Mouse (Mus musculus): ENCODE results near the gene Pam. TPM values are rescaled to one million over a fixed set of nuclear protein-coding genes. Genes with fewer than 3 reads are reported as not detected.

Pam gene
- total and polyA plus RNA-seq, 3 experiments, result not detected

GRCm38 (mm10) chr1:97929415-97930028, 165.9 kb downstream of the Pam start:
- Histone ChIP-seq H3K79me2 (ENCODE audit: control insufficient read depth, insufficient read depth, low read length, poor library complexity) (no peaks in the 10 kb centered on the region), H3K4me3 (ENCODE audit: control insufficient read depth in 1 of 2, insufficient read depth in 1 of 2, low read depth in 2 of 2, low read length in 2 of 2) (no peak overlapping the region), H3K9ac (ENCODE audit: control insufficient read depth, low read depth, low read length, poor library complexity, severe bottlenecking) (no peak overlapping the region), H3K9me3 (replicated peaks; ENCODE audit: insufficient read depth, low read length) (no peaks in the 10 kb centered on the region), H3K4me1 (ENCODE audit: control insufficient read depth in 1 of 2, insufficient read depth in 2 of 2, low read length in 2 of 2) (no peaks in the 10 kb centered on the region), H3K27me3 (ENCODE audit: control insufficient read depth in 1 of 2, insufficient read depth in 2 of 2, low read length in 2 of 2) (no peaks in the 10 kb centered on the region), H3K36me3 (ENCODE audit: control insufficient read depth in 1 of 2, insufficient read depth in 2 of 2, low read length in 2 of 2) (no peaks in the 10 kb centered on the region), H3K27ac (ENCODE audit: control insufficient read depth, low read depth, low read length) (no peak overlapping the region)
- TF ChIP-seq POLR2A (IDR thresholded peaks at IDR 0.05; ENCODE audit: control insufficient read depth in 1 of 2, insufficient read depth in 1 of 2, low read depth in 1 of 2, low read length in 2 of 2, poor library complexity in 1 of 2), result no peak
- TF ChIP-seq NRF1 (IDR thresholded peaks at IDR 0.05; ENCODE audit: insufficient read depth, low read depth, low read length, poor library complexity, severe bottlenecking), result no peak
- TF ChIP-seq UBTF (IDR thresholded peaks at IDR 0.05; ENCODE audit: borderline replicate concordance, insufficient read depth, low read depth, low read length), result no peak
- TF ChIP-seq TBP (IDR thresholded peaks at IDR 0.05; ENCODE audit: low read depth, low read length), result no peak
- DNase-seq (ENCODE audit: low read depth, low spot score), result no peak

- H3K4me3 ChIP-seq (ENCODE audit: control insufficient read depth in 1 of 2, insufficient read depth in 1 of 2, low read depth in 2 of 2, low read length in 2 of 2), result no peak overlapping the region
- no peak overlapping the region for H3K9ac ChIP-seq (ENCODE audit: control insufficient read depth, low read depth, low read length, poor library complexity, severe bottlenecking)
- H3K36me3 ChIP-seq (ENCODE audit: control insufficient read depth in 1 of 2, insufficient read depth in 2 of 2, low read length in 2 of 2), result no peaks in the 10 kb centered on the region
- no peaks in the 10 kb centered on the region for H3K79me2 ChIP-seq (ENCODE audit: control insufficient read depth, insufficient read depth, low read length, poor library complexity)
- H3K9me3 ChIP-seq (replicated peaks; ENCODE audit: insufficient read depth, low read length), result no peaks in the 10 kb centered on the region
- H3K4me1 ChIP-seq (ENCODE audit: control insufficient read depth in 1 of 2, insufficient read depth in 2 of 2, low read length in 2 of 2), result no peaks in the 10 kb centered on the region
- no peak overlapping the region for H3K27ac ChIP-seq (ENCODE audit: control insufficient read depth, low read depth, low read length)
- H3K27me3 ChIP-seq (ENCODE audit: control insufficient read depth in 1 of 2, insufficient read depth in 2 of 2, low read length in 2 of 2), result no peaks in the 10 kb centered on the region
- no peak for DNase-seq (ENCODE audit: low read depth, low spot score)
- TF ChIP-seq USF2 (IDR thresholded peaks at IDR 0.05; ENCODE audit: borderline replicate concordance in 1 of 2, insufficient read depth in 1 of 2, low read depth in 1 of 2, low read length in 2 of 2) (no peak), POLR2AphosphoS2 (IDR thresholded peaks at IDR 0.05; ENCODE audit: low read length) (no peak), GABPA (IDR thresholded peaks at IDR 0.05; ENCODE audit: low read depth, low read length) (no peak), MYC (IDR thresholded peaks at IDR 0.05; ENCODE audit: low read depth, low read length) (no peak), MAZ (IDR thresholded peaks at IDR 0.05; ENCODE audit: low read depth, low read length) (no peak), CHD1 (IDR thresholded peaks at IDR 0.05; ENCODE audit: low read depth, low read length) (no peak), ETS1 (IDR thresholded peaks at IDR 0.05; ENCODE audit: low read depth, low read length) (no peak), TAL1 (IDR thresholded peaks at IDR 0.05; ENCODE audit: low read length) (no peak), MEF2A (IDR thresholded peaks at IDR 0.05; ENCODE audit: extremely low read depth, insufficient replicate concordance, low read depth, low read length, poor library complexity, severe bottlenecking) (no peak), NELFE (IDR thresholded peaks at IDR 0.05; ENCODE audit: low read depth, low read length) (no peak), MAX (IDR thresholded peaks at IDR 0.05; ENCODE audit: low read length) (no peak), TCF12 (IDR thresholded peaks at IDR 0.05; ENCODE audit: low read depth, low read length) (no peak), EP300 (IDR thresholded peaks at IDR 0.05; ENCODE audit: low read depth in 1 of 2, low read length in 2 of 2) (no peak), CHD2 (IDR thresholded peaks at IDR 0.05; ENCODE audit: low read length) (no peak), RCOR1 (IDR thresholded peaks at IDR 0.05; ENCODE audit: low read depth, low read length) (no peak), SIN3A (IDR thresholded peaks at IDR 0.05; ENCODE audit: low read length) (no peak), ELF1 (IDR thresholded peaks at IDR 0.05; ENCODE audit: low read depth, low read length) (no peak)
These were observed 168.7 kb downstream of the Pam start for GRCm38 (mm10) chr1:97926789-97927188.
